Mouse (Mus musculus): ENCODE measurements around the gene Entpd5.

The Entpd5 gene

DNA sequence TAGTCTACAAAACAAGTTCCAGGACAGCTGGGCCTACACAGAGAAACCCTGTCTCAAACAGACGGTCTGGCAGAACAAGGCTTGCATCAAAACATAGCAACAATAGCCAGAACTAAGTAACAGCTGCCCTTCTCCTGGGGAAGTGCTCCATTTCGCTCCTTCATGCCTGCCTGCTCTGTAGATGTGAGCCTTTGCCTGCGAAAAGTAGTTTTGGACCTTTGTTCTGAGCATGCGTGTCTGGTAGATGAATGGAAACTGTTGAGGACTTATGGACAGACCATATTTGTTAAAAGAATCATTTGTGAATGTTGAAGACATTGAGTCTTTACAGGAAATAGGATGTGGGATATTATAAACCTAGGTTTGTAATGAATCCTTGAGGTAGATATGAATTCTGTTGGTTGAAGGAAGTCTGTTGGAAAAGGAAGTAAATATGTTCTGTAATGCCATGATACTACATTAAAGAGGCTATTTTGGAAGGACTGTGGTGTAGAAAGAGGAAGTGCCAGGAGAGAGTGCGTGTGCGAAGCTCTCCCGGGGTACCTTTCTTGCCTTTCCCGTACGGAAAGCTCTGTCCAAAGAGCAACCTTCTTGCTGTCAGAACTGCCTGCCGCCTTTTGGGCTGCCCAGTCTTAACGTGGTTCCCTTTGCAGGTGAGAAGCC is 71.7 kb downstream of the Entpd5 start:
- DNase-seq (ENCODE audit: extremely low read depth, low read depth): peak; percentile 78

DNA sequence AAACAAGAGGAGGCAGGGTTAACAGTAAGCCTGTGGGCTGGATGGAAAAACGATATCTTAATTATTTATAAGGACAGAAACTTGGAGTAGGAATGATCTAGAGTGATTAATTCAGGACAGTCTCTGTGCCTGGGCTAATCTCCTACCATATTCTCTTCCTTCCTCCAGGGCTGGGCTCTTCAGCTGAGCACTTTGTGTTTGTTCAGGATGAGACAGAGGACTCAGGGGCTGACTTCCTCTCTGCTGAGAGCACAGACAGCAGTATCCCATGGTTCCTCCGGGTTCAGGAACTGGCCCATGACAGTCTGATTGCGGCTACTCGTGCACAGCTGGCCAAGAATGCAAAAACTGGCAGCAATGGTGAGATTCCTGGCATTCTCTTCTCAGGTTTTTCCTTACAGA is 81.7 kb downstream of the Entpd5 start:
- DNase-seq (ENCODE audit: extremely low read depth, low read depth): no peak

All from MEL-GATA-1-ER (cell line).